Mouse (Mus musculus) heart, postnatal 0 days (tissue): ENCODE measurements around the gene Islr. TPM values are rescaled to one million over a fixed set of nuclear protein-coding genes. Genes with fewer than 3 reads are reported as not detected.
A peak's percentile ranks its signal among the peaks of the same experiment; 100 is the strongest.

Experiments
- ATAC-seq: fragments of 200-750 bp; cut with Nextera tagmentation; 2 replicates; pipeline ENCODE4 v1.8.0; 2017; ENCODE audit warnings: low read depth, moderate number of reproducible peaks, moderate library complexity; ENCODE audit not compliant: insufficient read depth
- DNase-seq: peaks from one replicate; pipeline ENCODE4 v3.0.0-alpha.2; 2016; ENCODE audit warnings: low spot score
- H3K27ac ChIP-seq: fragments of 300-500 bp; sonication (generic); 2 replicates; pipeline ENCODE4 v1.5.1; 2014; ENCODE audit warnings: low read depth, mild to moderate bottlenecking
- H3K27me3 ChIP-seq: fragments of 300-500 bp; sonication (generic); 2 replicates; pipeline ENCODE4 v1.6.1; 2014; ENCODE audit warnings: low read length, mixed read lengths; ENCODE audit not compliant: control insufficient read depth, insufficient read depth
- H3K36me3 ChIP-seq: fragments of 300-500 bp; sonication (generic); replicated peaks from 2 replicates; pipeline ENCODE4 v1.6.1; 2014; ENCODE audit warnings: low read length, mixed read lengths; ENCODE audit not compliant: control insufficient read depth, insufficient read depth
- H3K4me1 ChIP-seq: fragments of 300-500 bp; sonication (generic); 2 replicates; pipeline ENCODE4 v1.6.1; 2014; ENCODE audit warnings: antibody characterized with exemption; ENCODE audit not compliant: control insufficient read depth, insufficient read depth
- H3K4me2 ChIP-seq: fragments of 300-500 bp; sonication (generic); 2 replicates; pipeline ENCODE4 v1.6.1; 2014; ENCODE audit warnings: low read depth, mild to moderate bottlenecking, low read length, moderate library complexity
- H3K4me3 ChIP-seq: fragments of 300-500 bp; sonication (generic); 2 replicates; pipeline ENCODE4 v1.5.1; 2014; ENCODE audit warnings: low read depth, low read length
- H3K9ac ChIP-seq: fragments of 300-500 bp; sonication (generic); replicated peaks from 2 replicates; pipeline ENCODE4 v1.6.1; 2014; ENCODE audit warnings: low read depth, low read length, mixed read lengths
- H3K9me3 ChIP-seq: fragments of 300-500 bp; sonication (generic); replicated peaks from 2 replicates; pipeline ENCODE4 v1.6.1; 2016; ENCODE audit warnings: low read length; ENCODE audit not compliant: control insufficient read depth
- CTCF ChIP-seq: IDR thresholded peaks from 2 replicates; pipeline ENCODE4 v1.5.1; 2016; ENCODE audit warnings: antibody characterized with exemption, control low read depth, low read depth
- EP300 ChIP-seq: IDR thresholded peaks from 2 replicates; pipeline ENCODE4 v1.6.1; 2016; ENCODE audit warnings: antibody characterized with exemption, low read depth
- WGBS: fragments of 180-500 bp; shearing (Covaris S2); extraction: QIAGEN DNeasy Blood & Tissue Kit; methylation state at CpG from one replicate; pipeline ENCODE4 v1.1.7; 2014; 5-methylcytosine and 5-hydroxymethylcytosine counted together
- polyA plus RNA-seq: library from polyadenylated mRNA; unstranded; fragments of >200 nt; fragmentation: Nextera tagmentation; extraction: Ambion mirVana; gene quantifications from 2 replicates; pipeline ENCODE4 v1.2.1, GENCODE M21; 2015
- total RNA-seq: library from RNA; depleted of rRNA; stranded (reverse); fragments of >200 nt; gene quantifications from 2 replicates; pipeline ENCODE4 v1.2.3, GENCODE M21; 2014; ENCODE audit warnings: low replicate concordance

Gene Islr
- total and polyA plus RNA-seq, 2 experiments from 2014 or later = 14.4 to 39.9 TPM

DNA sequence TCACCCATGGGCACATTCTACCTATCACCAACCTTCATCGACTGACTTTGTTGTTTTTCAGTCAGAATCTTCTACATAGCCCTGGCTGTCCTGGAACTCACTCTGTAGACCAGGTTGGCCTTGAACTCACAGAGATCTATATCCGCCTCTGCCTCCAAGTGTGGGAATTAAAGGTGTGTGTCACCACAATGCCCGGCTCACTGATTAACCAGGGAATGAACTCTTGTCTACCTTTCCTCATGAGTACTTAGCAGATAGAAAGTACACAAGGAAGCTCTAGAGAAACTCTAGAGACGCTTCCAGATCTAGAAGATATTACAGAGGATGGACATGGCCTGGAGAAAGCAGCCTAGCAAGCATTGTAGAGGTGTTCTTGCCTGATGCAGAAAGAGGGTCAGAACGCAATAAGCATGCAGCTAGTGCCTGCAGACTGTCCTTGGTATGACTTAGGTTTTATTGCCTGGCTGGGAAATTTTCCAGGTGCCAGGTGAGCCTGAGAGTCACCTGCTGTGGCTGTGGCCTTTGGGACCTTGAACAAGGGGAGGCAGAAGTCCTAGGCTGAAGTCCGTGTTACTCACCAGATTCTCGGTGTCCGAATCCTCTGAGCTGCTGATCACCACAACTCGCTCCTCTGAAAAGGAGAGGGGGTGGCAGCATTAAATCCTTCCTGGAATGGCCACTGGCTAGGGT lies 24.8 kb upstream of the Islr start:
- Histone ChIP-seq H3K9me3 (no peaks in the 10 kb centered on the region), H3K27ac (no peak overlapping the region), H3K4me1 (no peaks in the 10 kb centered on the region), H3K27me3 (no peaks in the 10 kb centered on the region), H3K4me3 (no peak overlapping the region), H3K4me2 (no peak overlapping the region), H3K36me3 (peaks cover 67% of the 10 kb centered on the region), H3K9ac (no peak overlapping the region)
- no peak for ATAC-seq
- TF ChIP-seq EP300 (no peak), CTCF (no peak)
- no peak for DNase-seq
- 94% methylated on average over 9 of the region's 9 CpGs for WGBS

DNA sequence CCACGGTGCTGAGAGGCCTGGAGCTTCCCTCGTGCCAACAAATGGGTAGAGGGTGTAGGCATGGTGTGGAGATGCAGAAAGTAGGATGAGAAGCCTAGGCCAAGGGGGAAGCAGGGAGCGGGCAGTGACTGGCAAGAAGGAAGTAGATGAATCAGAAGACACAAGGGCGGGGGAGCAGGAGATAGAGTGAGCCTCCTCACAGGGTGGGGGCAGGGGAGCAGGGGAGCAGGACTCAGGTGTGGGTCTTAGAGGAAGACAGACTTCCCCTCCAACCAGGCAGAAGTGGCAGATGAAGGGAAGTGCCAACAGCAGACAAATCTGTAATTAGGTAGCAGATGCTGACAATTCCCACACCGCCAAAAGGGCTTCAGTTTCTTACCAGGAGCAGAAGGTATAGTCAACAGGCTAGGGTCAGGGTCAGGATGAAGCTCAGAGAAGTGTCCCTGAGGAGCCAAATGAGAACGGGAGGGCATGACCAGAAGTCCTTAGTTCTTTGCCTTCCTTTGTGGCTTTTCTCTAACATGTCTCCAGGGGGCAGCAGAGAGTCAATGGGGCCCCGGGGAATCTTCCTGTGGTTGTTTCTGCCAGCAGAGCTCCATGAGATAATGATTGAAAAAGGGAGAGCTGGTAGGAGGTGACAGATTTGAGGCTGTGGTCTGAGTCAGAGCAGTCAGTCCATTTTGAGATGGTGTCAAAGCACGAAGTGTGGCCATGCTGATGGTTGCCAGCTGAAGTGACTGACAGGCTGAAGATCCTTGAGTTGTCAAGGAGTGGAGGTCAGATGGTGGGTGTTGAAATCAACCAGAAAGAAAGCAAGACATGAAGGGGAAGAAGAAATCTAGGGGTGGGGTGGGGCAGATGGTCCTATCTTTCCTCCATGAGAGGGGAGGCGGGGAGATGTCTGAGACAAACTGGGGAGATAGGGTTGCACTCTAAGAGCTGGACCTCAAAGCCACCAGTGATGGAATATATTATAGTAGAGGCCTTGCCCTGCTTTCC lies 22.1 kb upstream of the Islr start:
- TF ChIP-seq EP300 (no peak), CTCF (peak; percentile 85)
- DNase-seq (peak; percentile 46), ATAC-seq (0 out of 2 replicates have a peak, but pooled peaks have one; percentile 20)
- Histone ChIP-seq H3K4me1 (no peaks in the 10 kb centered on the region), H3K27me3 (no peaks in the 10 kb centered on the region), H3K9me3 (no peaks in the 10 kb centered on the region), H3K36me3 (peaks cover 77% of the 10 kb centered on the region), H3K9ac (no peak overlapping the region), H3K4me3 (no peak overlapping the region), H3K4me2 (no peak overlapping the region), H3K27ac (no peak overlapping the region)
- WGBS = 55% methylated on average over 9 of the region's 9 CpGs

DNA sequence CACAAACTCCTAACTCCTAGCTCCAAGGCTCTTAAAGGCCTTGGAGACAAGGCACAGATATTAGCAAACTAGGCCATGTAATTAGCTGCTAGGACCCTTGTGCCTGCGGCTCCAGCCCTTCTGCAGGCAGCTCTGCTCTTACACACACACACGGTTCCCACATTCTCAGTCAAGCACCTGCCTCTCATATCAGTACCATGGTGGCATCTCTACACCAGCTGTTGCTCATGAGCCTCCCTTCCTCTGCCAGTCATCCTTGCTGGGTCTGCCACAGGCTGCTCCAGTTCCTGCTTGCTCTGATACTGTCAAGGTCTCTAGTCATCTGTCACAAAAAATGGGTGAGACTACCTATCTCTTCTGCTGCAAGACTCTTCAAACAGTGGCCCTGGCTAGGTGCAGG lies 20.2 kb upstream of the Islr start:
- WGBS = 86% methylated on average over 2 of the region's 2 CpGs
- ATAC-seq = no peak

DNA sequence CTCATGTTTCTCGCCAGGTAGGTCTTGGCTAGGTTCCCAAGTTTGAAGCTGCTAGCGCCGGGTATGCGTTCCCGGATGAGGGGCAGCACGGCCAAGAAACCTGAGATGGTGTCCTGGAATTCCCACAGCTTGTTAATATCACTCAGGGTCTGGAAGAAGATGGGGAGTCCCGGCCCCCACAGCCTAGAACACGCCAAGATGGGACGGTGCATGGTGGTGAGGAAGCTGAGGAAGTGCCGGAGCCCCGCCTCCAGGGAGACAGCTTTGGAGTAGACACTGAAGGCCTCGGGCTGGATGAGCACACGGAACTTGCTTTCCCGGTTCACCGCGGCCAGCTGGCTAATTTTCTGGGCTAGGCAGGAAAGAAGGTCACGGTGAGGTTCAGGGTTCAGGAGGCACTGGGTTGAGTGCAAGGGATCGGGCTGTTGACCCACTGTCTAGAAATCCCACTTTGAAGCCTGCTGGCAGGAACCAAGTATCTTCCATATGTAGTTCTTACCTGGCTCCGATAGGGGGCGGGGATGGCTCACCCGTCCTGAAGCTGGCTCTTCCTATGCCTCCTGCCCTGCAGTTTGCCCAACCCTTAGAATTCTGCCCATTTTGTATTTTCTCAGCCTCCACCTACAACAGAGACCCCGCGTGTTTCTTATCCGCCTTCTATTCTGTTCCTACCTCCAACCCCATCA lies 16.3 kb upstream of the Islr start:
- WGBS = 61% methylated on average over 24 of the region's 24 CpGs
- Histone ChIP-seq H3K4me2 (no peak overlapping the region), H3K36me3 (peaks cover 47% of the 10 kb centered on the region), H3K27me3 (no peaks in the 10 kb centered on the region), H3K4me3 (no peak overlapping the region), H3K9me3 (no peaks in the 10 kb centered on the region), H3K4me1 (no peaks in the 10 kb centered on the region), H3K27ac (no peak overlapping the region), H3K9ac (no peak overlapping the region)
- peak; percentile 50 for DNase-seq
- ATAC-seq = no peak
- TF ChIP-seq EP300 = no peak
- TF ChIP-seq CTCF = peak; percentile 44

More for the DNA sequence above, 20.2 kb upstream of the Islr start:
- Histone ChIP-seq H3K27ac (no peak overlapping the region), H3K4me3 (no peak overlapping the region), H3K27me3 (no peaks in the 10 kb centered on the region), H3K9me3 (no peaks in the 10 kb centered on the region), H3K9ac (no peak overlapping the region), H3K4me2 (no peak overlapping the region), H3K4me1 (no peaks in the 10 kb centered on the region), H3K36me3 (peaks cover 72% of the 10 kb centered on the region)
- no peak for DNase-seq
- no peak for TF ChIP-seq CTCF
- TF ChIP-seq EP300 = no peak

DNA sequence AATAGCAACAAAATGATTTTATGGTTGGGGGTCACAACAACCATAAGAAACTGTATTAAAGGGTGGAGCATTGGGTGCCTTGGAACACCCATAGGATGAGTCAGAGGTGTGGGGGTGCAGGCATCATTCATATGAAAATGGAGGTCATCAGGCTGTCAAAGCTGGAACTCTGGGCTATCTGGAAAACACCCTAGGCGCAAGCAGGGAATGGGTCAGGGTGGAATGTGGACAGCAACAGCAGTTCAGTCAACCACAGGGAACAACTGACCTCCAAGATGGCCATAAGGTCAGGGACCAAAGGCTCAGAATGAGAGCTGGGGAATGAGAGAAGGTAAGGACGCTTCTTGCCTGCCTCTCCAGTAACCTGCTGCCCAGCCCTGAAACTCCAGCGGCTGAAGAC lies 14.4 kb upstream of the Islr start:
- Histone ChIP-seq H3K9me3 (no peaks in the 10 kb centered on the region), H3K4me2 (no peak overlapping the region), H3K4me3 (no peak overlapping the region), H3K27me3 (no peaks in the 10 kb centered on the region), H3K27ac (no peak overlapping the region), H3K9ac (no peak overlapping the region), H3K36me3 (peaks cover 32% of the 10 kb centered on the region), H3K4me1 (0 out of 2 replicates have a peak, but pooled peaks cover 6% of the 10 kb centered on the region)
- ATAC-seq (no peak), DNase-seq (no peak)
- 82% methylated on average over 3 of the region's 3 CpGs for WGBS
- TF ChIP-seq CTCF (no peak), EP300 (no peak)
